Mouse (Mus musculus): ENCODE measurements around the gene Casd1. TPM values are rescaled to one million over a fixed set of nuclear protein-coding genes. Genes with fewer than 3 reads are reported as not detected.

Gene Casd1
- 14.8 and 25.5 TPM in 2 replicates for polyA plus RNA-seq (2012; rRNA removed; ENCODE audit: low replicate concordance)

DNA sequence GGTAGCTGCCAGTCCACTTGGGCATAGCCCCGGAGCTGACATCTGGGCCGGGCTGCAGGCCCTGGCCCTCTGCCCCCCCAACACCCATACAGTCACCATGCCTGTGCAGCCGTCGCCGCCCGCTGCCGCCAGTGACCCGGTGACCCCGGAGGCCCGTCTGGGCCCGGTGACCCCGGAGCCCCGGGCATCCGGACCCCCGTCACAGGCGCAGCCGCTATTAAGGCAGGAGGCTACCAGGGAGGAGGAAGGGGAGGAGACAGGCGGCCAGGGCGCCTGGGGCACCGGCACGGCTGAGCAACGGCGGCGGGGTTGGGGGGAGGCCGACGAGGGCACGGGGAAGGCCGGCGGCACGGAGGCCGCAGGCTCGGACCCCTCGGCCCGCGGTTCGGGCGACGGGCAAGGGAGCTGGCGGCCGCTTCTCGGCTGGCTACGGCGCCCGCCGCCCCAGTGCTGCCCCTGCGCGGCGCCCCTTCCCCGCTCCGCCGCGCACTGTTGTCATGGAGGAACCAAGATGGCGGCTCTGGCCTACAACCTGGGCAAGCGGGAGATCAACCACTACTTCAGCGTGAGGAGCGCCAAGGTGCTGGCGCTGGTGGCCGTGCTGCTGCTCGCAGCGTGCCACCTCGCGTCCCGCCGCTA lies at the start of gene Casd1:
Casd1 (plus strand) TSS at position 182 of the 639 bp plus-strand sequence.

Other genes starting within 250 kb of the Casd1 start
- gene Col1a2, start 96.0 kb upstream of the Casd1 start, polyA plus RNA-seq (2012; rRNA removed; ENCODE audit: low replicate concordance): 416 and 470 TPM in 2 replicates
- gene Sgce, start 146.4 kb downstream of the Casd1 start, polyA plus RNA-seq (2012; rRNA removed; ENCODE audit: low replicate concordance): 15.5 and 28.0 TPM in 2 replicates
- gene Peg10, start 146.5 kb downstream of the Casd1 start, polyA plus RNA-seq (2012; rRNA removed; ENCODE audit: low replicate concordance): 2.4 and 4.4 TPM in 2 replicates